Mouse (Mus musculus) intestine, embryonic 15.5 days (tissue): ENCODE results near the gene Prol1. TPM values are rescaled to one million over a fixed set of nuclear protein-coding genes. Genes with fewer than 3 reads are reported as not detected.
A peak's percentile ranks its signal among the peaks of the same experiment; 100 is the strongest.
"Not testable (repeated sequence)": the region's sequence is repeated elsewhere in the genome, so short reads cannot be mapped to it uniquely, and the experiment has no call there.

Experiments used
- ATAC-seq: fragments of 200-750 bp; cut with Nextera tagmentation; 2 replicates; pipeline ENCODE4 v1.8.0; 2017; ENCODE audit warnings: moderate TSS enrichment, moderate library complexity
- H3K27ac ChIP-seq: fragments of 300-500 bp; sonication (generic); 2 replicates; pipeline ENCODE4 v1.5.1; 2015; ENCODE audit warnings: mild to moderate bottlenecking, inconsistent platforms
- H3K27me3 ChIP-seq: fragments of 300-500 bp; sonication (generic); replicated peaks from 2 replicates; pipeline ENCODE4 v1.6.1; 2015; ENCODE audit warnings: inconsistent platforms
- H3K36me3 ChIP-seq: fragments of 300-500 bp; sonication (generic); 2 replicates; pipeline ENCODE4 v1.6.1; 2015; ENCODE audit warnings: inconsistent platforms
- H3K4me1 ChIP-seq: fragments of 300-500 bp; sonication (generic); replicated peaks from 2 replicates; pipeline ENCODE4 v1.6.1; 2015; ENCODE audit warnings: inconsistent platforms
- H3K4me2 ChIP-seq: fragments of 300-500 bp; sonication (generic); replicated peaks from 2 replicates; pipeline ENCODE4 v1.6.1; 2015; ENCODE audit warnings: mild to moderate bottlenecking, inconsistent platforms
- H3K4me3 ChIP-seq: fragments of 300-500 bp; sonication (generic); replicated peaks from 2 replicates; pipeline ENCODE4 v1.5.1; 2015; ENCODE audit warnings: inconsistent platforms
- H3K9ac ChIP-seq: fragments of 300-500 bp; sonication (generic); 2 replicates; pipeline ENCODE4 v1.6.1; 2015; ENCODE audit warnings: inconsistent platforms
- H3K9me3 ChIP-seq: fragments of 300-500 bp; sonication (generic); 2 replicates; pipeline ENCODE4 v1.6.1; 2016; ENCODE audit warnings: inconsistent platforms
- WGBS: fragments of 180-500 bp; shearing (Covaris S2); methylation state at CpG from one replicate; pipeline ENCODE4 v1.1.7; 2015; 5-methylcytosine and 5-hydroxymethylcytosine counted together
- polyA plus RNA-seq: library from polyadenylated mRNA; unstranded; fragments of >200 nt; fragmentation: Nextera tagmentation; extraction: Ambion mirVana; gene quantifications from 2 replicates; pipeline ENCODE4 v1.2.1, GENCODE M21; 2015

Gene Prol1
- polyA plus RNA-seq = not detected in 2 replicates

DNA sequence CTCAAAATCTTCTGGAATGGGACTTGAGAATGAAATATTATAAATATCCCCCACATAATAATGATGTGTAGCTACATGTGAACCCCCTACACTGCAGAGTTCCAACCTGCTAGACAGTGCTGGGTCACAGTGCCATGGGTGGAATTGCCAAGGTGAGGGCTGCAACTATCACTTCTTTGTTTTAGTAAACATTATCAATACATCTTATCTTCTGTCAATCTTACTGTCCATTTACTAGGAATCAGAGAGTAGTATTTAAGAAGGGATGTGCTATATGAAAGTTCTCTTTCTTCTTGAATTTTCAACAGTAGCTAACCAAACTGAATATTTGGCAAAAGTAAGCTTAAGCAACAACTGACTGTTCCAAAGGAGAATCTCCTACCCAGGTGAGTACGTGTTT is at the start of gene Prol1:
Gene Prol1 (plus strand): TSS at position 301 of the 400 bp plus-strand sequence.
- Histone ChIP-seq H3K9ac (no peak within 1 kb of the TSS), H3K4me2 (no peak within 1 kb of the TSS), H3K27me3 (no peaks in the 10 kb centered on the region), H3K4me3 (no peak within 1 kb of the TSS), H3K36me3 (no peaks in the 10 kb centered on the region), H3K27ac (no peak within 1 kb of the TSS), H3K9me3 (no peaks in the 10 kb centered on the region), H3K4me1 (no peaks in the 10 kb centered on the region)
- WGBS = 93% methylated on average over 1 of the region's 1 CpGs
- ATAC-seq = no peak

DNA sequence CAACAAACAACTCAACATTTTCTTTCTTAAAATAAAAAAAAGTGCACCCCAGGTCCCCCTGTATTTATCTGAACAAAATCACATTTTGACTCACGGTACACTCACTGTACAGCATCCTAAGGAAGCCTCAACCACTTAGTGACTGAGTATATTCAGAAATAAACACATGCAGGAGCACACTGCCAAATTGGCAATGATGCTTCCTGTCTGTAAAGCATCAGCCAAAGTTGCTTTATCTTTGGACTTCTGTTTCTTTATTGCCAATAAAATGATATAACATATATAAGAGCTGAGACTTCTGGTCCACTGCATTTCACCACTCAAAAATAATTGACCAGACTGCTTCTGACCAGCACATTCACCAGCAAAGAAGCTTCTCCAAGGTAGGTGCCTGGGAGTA is 48.5 kb upstream of the Prol1 start, which contains the start of gene Gm7714:
Gene Gm7714 (plus strand): TSS at position 301 of the 400 bp plus-strand sequence.
- 71% methylated on average over 1 of the region's 1 CpGs for WGBS
- no peak for ATAC-seq
- H3K4me3 ChIP-seq = no peak within 1 kb of the TSS
- H3K4me1 ChIP-seq = no peaks in the 10 kb centered on the region
- H3K27me3 ChIP-seq = no peaks in the 10 kb centered on the region
- no peak within 1 kb of the TSS for H3K27ac ChIP-seq
- H3K36me3 ChIP-seq = no peaks in the 10 kb centered on the region
- H3K4me2 ChIP-seq = no peak within 1 kb of the TSS
- no peak within 1 kb of the TSS for H3K9ac ChIP-seq
- no peaks in the 10 kb centered on the region for H3K9me3 ChIP-seq

DNA sequence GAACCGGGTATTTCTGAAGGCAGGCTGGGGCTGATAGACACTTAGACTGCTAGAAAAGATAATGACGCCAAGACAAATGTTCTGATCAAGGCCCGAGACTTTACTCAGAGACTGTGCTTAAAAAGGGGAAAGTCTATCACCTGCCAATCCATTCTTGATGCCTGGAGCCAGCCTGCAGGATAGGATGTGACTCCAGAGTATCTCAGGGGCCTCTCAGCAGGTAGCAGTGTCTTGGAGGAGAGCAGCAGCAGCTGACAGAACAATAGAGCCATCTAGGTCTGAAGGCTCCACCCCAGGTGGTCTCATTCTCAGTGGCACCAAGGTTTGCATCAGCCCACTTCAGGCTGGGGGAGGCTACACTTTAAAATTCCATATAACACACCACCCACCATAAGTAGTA is 5.8 kb upstream of the Prol1 start:
- not testable (repeated sequence) for H3K36me3 ChIP-seq, H3K27ac ChIP-seq, ATAC-seq, H3K9ac ChIP-seq, H3K4me3 ChIP-seq, H3K27me3 ChIP-seq, H3K9me3 ChIP-seq, H3K4me2 ChIP-seq, H3K4me1 ChIP-seq
- WGBS = 71% methylated on average over 3 of the region's 3 CpGs

DNA sequence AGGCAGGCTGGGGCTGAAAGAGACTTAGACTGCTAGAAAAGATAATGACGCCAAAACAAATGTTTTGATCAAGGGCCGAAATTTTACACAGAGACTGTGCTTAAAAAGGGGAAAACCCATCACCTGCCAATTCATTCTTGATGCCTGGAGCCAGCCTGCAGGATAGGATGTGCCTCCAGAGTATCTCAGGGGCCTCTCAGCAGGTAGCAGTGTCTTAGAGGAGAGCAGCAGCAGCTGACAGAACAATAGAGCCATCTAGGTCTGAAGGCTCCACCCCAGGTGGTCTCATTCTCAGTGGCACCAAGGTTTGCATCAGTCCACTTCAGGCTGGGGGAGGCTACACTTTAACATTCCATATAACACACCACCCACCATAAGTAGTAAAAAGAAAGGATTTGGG is 31.4 kb downstream of the Prol1 start:
- not testable (repeated sequence) for H3K9ac ChIP-seq, H3K4me1 ChIP-seq, H3K9me3 ChIP-seq, H3K36me3 ChIP-seq, H3K4me2 ChIP-seq, H3K4me3 ChIP-seq, H3K27ac ChIP-seq, ATAC-seq, H3K27me3 ChIP-seq
- WGBS = 64% methylated on average over 2 of the region's 2 CpGs

DNA sequence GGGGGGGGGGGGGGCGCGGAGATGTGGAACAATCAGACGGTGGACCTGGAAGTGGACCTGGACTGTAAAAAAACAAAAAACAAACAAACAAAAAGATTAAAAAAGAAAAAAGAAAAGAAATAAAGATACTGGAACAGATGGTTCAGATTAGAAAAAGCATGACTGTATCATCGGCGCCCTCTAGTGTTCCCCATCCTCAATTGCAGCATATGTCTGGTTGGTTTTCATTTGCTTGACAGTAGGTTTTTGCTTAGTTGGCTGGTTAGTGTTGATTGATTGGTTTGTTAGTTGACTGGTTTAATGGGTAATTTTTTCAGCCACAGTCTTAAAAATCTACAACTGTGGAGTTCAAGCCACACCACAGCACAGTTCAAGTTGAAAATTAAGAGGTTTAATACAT is 47.7 kb downstream of the Prol1 start:
- ATAC-seq = no peak
- 3% methylated on average over 5 of the region's 5 CpGs for WGBS
- H3K9ac ChIP-seq = no peak overlapping the region
- no peak overlapping the region for H3K27ac ChIP-seq
- no peak overlapping the region for H3K4me3 ChIP-seq
- no peaks in the 10 kb centered on the region for H3K4me1 ChIP-seq
- H3K4me2 ChIP-seq = no peak overlapping the region
- H3K9me3 ChIP-seq = no peaks in the 10 kb centered on the region
- H3K36me3 ChIP-seq = no peaks in the 10 kb centered on the region
- no peaks in the 10 kb centered on the region for H3K27me3 ChIP-seq

DNA sequence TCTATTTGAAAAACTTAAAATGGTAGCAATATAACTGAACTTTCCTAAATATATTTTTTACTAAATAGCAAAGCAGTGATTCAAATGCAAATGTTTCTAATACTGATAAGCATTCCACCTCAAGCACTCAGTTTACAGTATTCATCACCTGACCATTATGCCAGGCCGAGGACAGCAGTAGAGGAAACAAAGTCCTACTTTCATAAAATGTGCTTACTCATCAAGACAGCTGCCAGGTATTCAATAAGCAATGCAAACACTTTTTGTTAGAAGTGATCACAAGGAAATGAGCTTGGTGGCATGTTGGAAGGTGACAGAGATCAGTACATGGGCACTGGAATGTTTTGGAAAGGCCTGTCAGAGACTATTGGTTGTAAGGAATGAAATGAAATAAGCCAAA is 49.8 kb downstream of the Prol1 start:
- no peaks in the 10 kb centered on the region for H3K27me3 ChIP-seq
- H3K4me3 ChIP-seq = no peak overlapping the region
- H3K9ac ChIP-seq = no peak overlapping the region
- no peaks in the 10 kb centered on the region for H3K9me3 ChIP-seq
- no peaks in the 10 kb centered on the region for H3K4me1 ChIP-seq
- ATAC-seq = 0 out of 2 replicates have a peak, but pooled peaks have one; percentile 27
- H3K4me2 ChIP-seq = no peak overlapping the region
- 62% methylated on average over 1 of the region's 1 CpGs for WGBS
- no peaks in the 10 kb centered on the region for H3K36me3 ChIP-seq
- H3K27ac ChIP-seq = no peak overlapping the region

DNA sequence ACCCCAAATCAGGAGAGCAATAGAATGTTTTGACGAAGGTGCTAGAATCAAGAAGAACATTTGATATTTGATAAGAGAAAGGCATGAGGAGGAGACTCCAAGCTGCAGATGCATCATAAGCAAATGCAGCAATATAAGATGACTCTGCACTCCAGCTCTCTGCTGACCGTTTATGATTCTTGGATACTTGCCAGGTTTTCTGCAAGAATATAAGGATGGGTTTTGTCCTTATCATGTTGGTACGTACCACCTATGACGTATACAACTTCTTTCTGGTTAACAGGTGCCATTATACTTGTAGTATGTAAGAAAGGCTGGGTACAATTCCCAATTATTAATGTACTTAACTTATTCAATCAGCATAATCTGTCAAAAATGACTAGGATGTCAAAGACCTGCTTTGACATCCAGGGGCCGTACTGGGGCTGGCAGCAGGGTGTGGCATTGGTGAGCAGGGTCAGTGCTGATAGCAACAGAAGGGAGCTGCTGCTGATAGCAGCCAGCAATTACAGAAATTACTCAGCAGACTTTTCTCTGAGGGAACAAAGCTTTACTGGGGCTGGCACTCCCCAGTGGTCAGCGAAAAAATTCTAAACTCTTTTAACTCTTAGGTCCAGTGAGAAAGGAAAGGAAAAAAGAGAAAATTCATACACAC is 53.6 kb downstream of the Prol1 start:
- Histone ChIP-seq H3K4me1 (no peaks in the 10 kb centered on the region), H3K4me2 (0 out of 2 replicates have a peak overlapping the region, but pooled peaks have one; percentile 14), H3K4me3 (no peak overlapping the region), H3K27ac (no peak overlapping the region), H3K9me3 (no peaks in the 10 kb centered on the region), H3K27me3 (no peaks in the 10 kb centered on the region), H3K9ac (no peak overlapping the region), H3K36me3 (no peaks in the 10 kb centered on the region)
- peak; percentile 95 for ATAC-seq
- WGBS = 51% methylated on average over 6 of the region's 6 CpGs

DNA sequence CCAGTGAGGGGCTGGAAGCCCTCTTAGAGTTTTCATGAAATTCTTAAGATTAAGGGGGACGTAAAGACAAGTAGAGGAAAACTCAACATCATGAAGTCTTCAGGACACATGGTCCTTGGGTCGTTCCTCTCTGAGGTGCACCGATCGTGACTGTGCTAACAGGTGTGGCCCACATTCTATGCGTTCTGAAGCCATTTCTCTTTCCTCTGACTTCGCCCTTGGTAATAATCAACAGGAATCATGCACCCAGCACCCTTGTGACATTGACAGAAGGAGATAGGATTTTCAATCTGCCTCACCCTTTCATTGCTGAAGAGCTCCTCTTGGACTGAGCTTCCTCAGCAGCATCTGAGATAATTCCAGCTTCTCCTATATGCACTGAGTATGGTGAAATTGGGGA is 55.5 kb downstream of the Prol1 start:
- Histone ChIP-seq H3K9ac (no peak overlapping the region), H3K4me3 (no peak overlapping the region), H3K9me3 (no peaks in the 10 kb centered on the region), H3K27me3 (no peaks in the 10 kb centered on the region), H3K4me2 (no peak overlapping the region), H3K27ac (no peak overlapping the region), H3K36me3 (no peaks in the 10 kb centered on the region), H3K4me1 (no peaks in the 10 kb centered on the region)
- ATAC-seq = peak; percentile 64
- WGBS = 63% methylated on average over 6 of the region's 6 CpGs

DNA sequence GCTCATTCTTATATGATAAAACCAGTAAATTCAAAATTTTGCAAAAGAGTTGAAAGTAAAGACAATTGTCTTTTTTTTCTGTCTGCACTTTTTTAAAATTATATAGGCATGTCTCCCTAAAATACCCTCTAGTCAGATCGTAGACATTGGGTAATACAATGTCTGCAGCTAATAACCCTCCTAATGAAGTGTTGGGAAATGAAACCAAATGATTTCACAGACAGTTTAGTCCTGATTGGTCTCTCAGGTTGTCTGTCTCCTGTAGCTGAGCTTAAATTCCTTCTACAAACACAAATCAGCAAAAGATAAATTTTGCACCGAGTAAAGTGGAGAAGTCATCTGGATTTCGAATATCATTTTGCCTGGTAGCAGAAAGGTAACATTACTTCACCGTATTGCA is 58.7 kb downstream of the Prol1 start, which contains the start of gene Amtn:
Gene Amtn (plus strand): TSS at position 301 of the 400 bp plus-strand sequence.
- no peaks in the 10 kb centered on the region for H3K27me3 ChIP-seq
- WGBS = 78% methylated on average over 4 of the region's 4 CpGs
- no peak within 1 kb of the TSS for H3K4me3 ChIP-seq
- no peak for ATAC-seq
- H3K27ac ChIP-seq = no peak within 1 kb of the TSS
- H3K9ac ChIP-seq = no peak within 1 kb of the TSS
- H3K4me1 ChIP-seq = no peaks in the 10 kb centered on the region
- no peaks in the 10 kb centered on the region for H3K9me3 ChIP-seq
- no peak within 1 kb of the TSS for H3K4me2 ChIP-seq
- H3K36me3 ChIP-seq = no peaks in the 10 kb centered on the region

Other genes with a start within 250 kb of the Prol1 start
- gene Smr2, start 230.8 kb upstream of the Prol1 start, polyA plus RNA-seq = not detected in 2 replicates
- gene Gm11116, start 205.8 kb upstream of the Prol1 start, polyA plus RNA-seq = not detected in 2 replicates
- not detected in 2 replicates for gene Gm11115, start 163.2 kb upstream of the Prol1 start, polyA plus RNA-seq
- gene Gm7714, start 48.4 kb upstream of the Prol1 start, polyA plus RNA-seq = not detected in 2 replicates
- gene Amtn, start 58.8 kb downstream of the Prol1 start, polyA plus RNA-seq = not detected in 2 replicates
- gene Ambn, start 138.7 kb downstream of the Prol1 start, polyA plus RNA-seq = not detected in 2 replicates
- gene Enam, start 170.7 kb downstream of the Prol1 start, polyA plus RNA-seq = not detected in 2 replicates
- 0.20 TPM in 1 of 2 replicates, not detected in the other for gene Jchain, start 210.6 kb downstream of the Prol1 start, polyA plus RNA-seq
- 59.4 and 61.2 TPM in 2 replicates for gene Utp3, start 237.2 kb downstream of the Prol1 start, polyA plus RNA-seq
- gene Rufy3, start 247.7 kb downstream of the Prol1 start, polyA plus RNA-seq = 17.4 and 20.9 TPM in 2 replicates